Mouse (Mus musculus): ENCODE results near the gene Gripap1. TPM values are rescaled to one million over a fixed set of nuclear protein-coding genes. Genes with fewer than 3 reads are reported as not detected.

Gripap1 gene
- polyA plus RNA-seq, 2 experiments: 17.7 to 31.3 TPM

- Histone ChIP-seq H3K36me3 (replicated peaks; ENCODE audit: control insufficient read depth, insufficient read depth, low read depth) (no peaks in the 10 kb centered on the region; the same call in 1 of the 2 replicates), H3K4me1 (replicated peaks; ENCODE audit: control insufficient read depth in 2 of 2, insufficient read depth in 2 of 2, low read length in 1 of 2) (peaks cover 0 to 18% of the 10 kb centered on the region in 2 experiments; a peak in 2 of 4 replicates), H3K4me3 (ENCODE audit: insufficient read depth in 1 of 2, low read depth in 2 of 2, low read length in 2 of 2) (no peak overlapping the region), H3K9me3 (ENCODE audit: control insufficient read depth, low read length) (no peaks in the 10 kb centered on the region), H3K4me2 (ENCODE audit: low read depth) (0 out of 2 replicates have a peak overlapping the region, but pooled peaks have one; percentile 6), H3K27me3 (ENCODE audit: control insufficient read depth, insufficient read depth, low read length) (no peaks in the 10 kb centered on the region), H3K27ac (peak overlapping the region; percentile 33), H3K9ac (replicated peaks) (0 out of 2 replicates have a peak overlapping the region, but pooled peaks have one; percentile 23)
- ATAC-seq (ENCODE audit: insufficient read depth): peak; percentile 44; the same call in 1 of the 2 replicates
- no peak for DNase-seq (ENCODE audit: low read depth in 3 of 3, low spot score in 3 of 3)
- TF ChIP-seq EP300 (IDR thresholded peaks at IDR 0.05; ENCODE audit: low read depth) (0 out of 2 replicates have a peak, but pooled peaks have one; percentile 10), CTCF (IDR thresholded peaks at IDR 0.05; ENCODE audit: low read depth) (no peak)
- WGBS (ENCODE audit: insufficient replicate concordance): 49% methylated on average over 7 of the region's 7 CpGs
These were observed 20.1 kb upstream of the Gripap1 start for GRCm38 (mm10) chrX:7769302-7770017.

GRCm38 (mm10) chrX:7772766-7773165 is 16.8 kb upstream of the Gripap1 start:
- no peak for ATAC-seq (ENCODE audit: insufficient read depth)
- TF ChIP-seq EP300 (IDR thresholded peaks at IDR 0.05; ENCODE audit: low read depth): no peak
- peak; percentile 55 for TF ChIP-seq CTCF (IDR thresholded peaks at IDR 0.05; ENCODE audit: low read depth)
- H3K4me3 ChIP-seq (ENCODE audit: insufficient read depth in 1 of 2, low read depth in 2 of 2, low read length in 2 of 2): no peak overlapping the region
- WGBS (ENCODE audit: insufficient replicate concordance): 43% methylated on average over 2 of the region's 2 CpGs
- peaks cover 6 to 19% of the 10 kb centered on the region in 2 experiments; a peak in 3 of 4 replicates for H3K4me1 ChIP-seq (replicated peaks; ENCODE audit: control insufficient read depth in 2 of 2, insufficient read depth in 2 of 2, low read length in 1 of 2)
- no peaks in the 10 kb centered on the region; the same call in 1 of the 2 replicates for H3K36me3 ChIP-seq (replicated peaks; ENCODE audit: control insufficient read depth, insufficient read depth, low read depth)
- no peak overlapping the region for H3K4me2 ChIP-seq (ENCODE audit: low read depth)
- no peak overlapping the region for H3K27ac ChIP-seq
- no peaks in the 10 kb centered on the region for H3K9me3 ChIP-seq (ENCODE audit: control insufficient read depth, low read length)
- no peaks in the 10 kb centered on the region for H3K27me3 ChIP-seq (ENCODE audit: control insufficient read depth, insufficient read depth, low read length)
- no peak for DNase-seq (ENCODE audit: low read depth in 3 of 3, low spot score in 3 of 3)
- H3K9ac ChIP-seq (replicated peaks): no peak overlapping the region

- 62% methylated on average over 9 of the region's 9 CpGs for WGBS (ENCODE audit: insufficient replicate concordance)
- H3K4me3 ChIP-seq (ENCODE audit: insufficient read depth in 1 of 2, low read depth in 2 of 2, low read length in 2 of 2): no peak overlapping the region
- H3K36me3 ChIP-seq (replicated peaks; ENCODE audit: control insufficient read depth, insufficient read depth, low read depth): no peaks in the 10 kb centered on the region; the same call in 1 of the 2 replicates
- no peak overlapping the region for H3K4me2 ChIP-seq (ENCODE audit: low read depth)
- no peaks in the 10 kb centered on the region for H3K27me3 ChIP-seq (ENCODE audit: control insufficient read depth, insufficient read depth, low read length)
- no peak overlapping the region for H3K27ac ChIP-seq
- no peak for TF ChIP-seq CTCF (IDR thresholded peaks at IDR 0.05; ENCODE audit: low read depth)
- no peak for TF ChIP-seq EP300 (IDR thresholded peaks at IDR 0.05; ENCODE audit: low read depth)
- DNase-seq (ENCODE audit: low read depth in 3 of 3, low spot score in 3 of 3): no peak
- peaks cover 16 to 35% of the 10 kb centered on the region in 2 experiments for H3K4me1 ChIP-seq (replicated peaks; ENCODE audit: control insufficient read depth in 2 of 2, insufficient read depth in 2 of 2, low read length in 1 of 2)
- no peak overlapping the region for H3K9ac ChIP-seq (replicated peaks)
- ATAC-seq (ENCODE audit: insufficient read depth): no peak
- H3K9me3 ChIP-seq (ENCODE audit: control insufficient read depth, low read length): no peaks in the 10 kb centered on the region
These were observed 13.9 kb upstream of the Gripap1 start for GRCm38 (mm10) chrX:7775501-7776205.

DNA sequence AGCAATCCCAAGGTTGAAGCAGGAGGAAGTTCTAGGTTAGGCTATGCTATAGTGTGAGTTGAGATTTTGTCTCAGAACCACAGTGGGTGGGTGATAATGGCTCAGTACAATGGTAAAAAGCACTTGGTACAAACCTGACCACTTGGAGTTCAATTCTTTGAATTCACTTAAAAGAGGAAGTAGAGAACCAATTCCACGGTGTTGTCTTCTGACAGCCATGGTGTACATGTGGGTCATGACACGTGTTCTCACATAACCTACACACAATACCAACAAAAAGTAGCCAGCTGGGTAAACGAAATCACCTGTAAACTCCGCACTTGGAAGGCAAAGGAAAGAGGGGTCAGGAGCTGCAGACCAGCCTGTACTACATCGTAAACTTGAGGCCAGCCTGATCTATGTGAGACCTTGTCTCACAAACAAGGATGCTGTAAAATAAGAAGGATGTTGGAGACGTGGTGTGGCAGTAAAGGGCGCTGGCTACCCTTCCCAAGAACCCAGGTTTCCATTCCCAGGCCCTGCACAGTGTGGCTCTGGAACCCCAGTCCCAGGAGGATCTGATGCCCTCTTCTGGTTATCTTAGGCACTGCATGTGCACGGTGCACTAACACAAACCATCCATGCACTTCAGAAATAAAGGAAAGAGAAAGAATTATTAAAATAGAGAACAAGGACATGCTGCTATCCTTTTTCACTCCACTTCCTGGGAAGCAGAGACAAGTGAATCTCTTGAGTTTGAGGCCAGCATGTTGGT is 13.1 kb upstream of the Gripap1 start:
- DNase-seq (ENCODE audit: low read depth in 3 of 3, low spot score in 3 of 3) (no peak), ATAC-seq (ENCODE audit: insufficient read depth) (peak; percentile 51)
- H3K27ac ChIP-seq: peak overlapping the region; percentile 61
- H3K27me3 ChIP-seq (ENCODE audit: control insufficient read depth, insufficient read depth, low read length): no peaks in the 10 kb centered on the region
- TF ChIP-seq CTCF (IDR thresholded peaks at IDR 0.05; ENCODE audit: low read depth) (peak; percentile 88), EP300 (IDR thresholded peaks at IDR 0.05; ENCODE audit: low read depth) (no peak)
- H3K36me3 ChIP-seq (replicated peaks; ENCODE audit: control insufficient read depth, insufficient read depth, low read depth): no peaks in the 10 kb centered on the region; the same call in 1 of the 2 replicates
- H3K4me3 ChIP-seq (ENCODE audit: insufficient read depth in 1 of 2, low read depth in 2 of 2, low read length in 2 of 2): no peak overlapping the region
- no peak overlapping the region for H3K9ac ChIP-seq (replicated peaks)
- peaks cover 16 to 35% of the 10 kb centered on the region in 2 experiments for H3K4me1 ChIP-seq (replicated peaks; ENCODE audit: control insufficient read depth in 2 of 2, insufficient read depth in 2 of 2, low read length in 1 of 2)
- H3K4me2 ChIP-seq (ENCODE audit: low read depth): no peak overlapping the region
- no peaks in the 10 kb centered on the region for H3K9me3 ChIP-seq (ENCODE audit: control insufficient read depth, low read length)
- WGBS (ENCODE audit: insufficient replicate concordance): 34% methylated on average over 8 of the region's 8 CpGs

All from liver, embryonic 14.5 days (tissue).